In the genomic region with DNA sequence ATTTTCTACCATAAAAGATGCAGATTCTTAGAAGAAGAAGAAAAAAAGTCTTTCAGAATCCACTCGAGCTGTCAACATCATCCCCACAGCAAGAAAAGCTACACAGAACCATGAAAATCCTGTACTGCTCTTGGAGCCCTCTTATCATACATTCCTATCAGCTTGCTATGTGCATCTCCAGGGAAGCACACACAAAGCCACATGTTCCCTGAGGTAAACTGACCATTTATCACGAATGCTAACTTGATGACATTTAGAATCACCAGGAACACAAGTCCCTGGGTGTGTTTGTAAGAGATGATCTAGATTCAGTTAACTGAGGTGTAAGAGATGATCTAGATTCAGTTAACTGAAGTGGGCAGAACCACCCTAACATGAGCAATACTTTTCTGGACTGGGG, we compare ENCODE assay signal across 23 mouse cellular contexts. TPM values are rescaled to one million over a fixed set of nuclear protein-coding genes. Genes with fewer than 3 reads are reported as not detected.
DNase-seq lines count a peak whose midpoint lies in the region; ATAC-seq and TF ChIP-seq lines count a peak whose summit lies in the region.
"Had no signal": no experiment of that assay in that cellular context is flagged by ENCODE, and none has a peak within 500 bp of the region (broad histone marks: within the 10 kb centered on the region; RNA-seq: fewer than 3 reads in every experiment).

No protein-coding gene starts in this region.

- no peak for TF ChIP-seq POLR2A in embryonic fibroblast, embryonic 13.5 days (IDR thresholded peaks at IDR 0.05; ENCODE audit: low read depth, low read length)

- no peak overlapping the region for H3K4me2 ChIP-seq in intestine, embryonic 15.5 days (replicated peaks)

- H3K9ac ChIP-seq in intestine, embryonic 15.5 days: no peak overlapping the region

- H3K27ac ChIP-seq in embryonic fibroblast, embryonic 13.5 days (ENCODE audit: insufficient read depth, low read length): peak overlapping the region; percentile 16
- H3K27ac ChIP-seq in intestine, embryonic 15.5 days: no peak overlapping the region

- DNase-seq in 3T3-L1 (ENCODE audit: low read depth, low spot score) (peak; percentile 78), NIH3T3 (ENCODE audit: low read depth) (peak; percentile 63)
- DNase-seq in ovary, postnatal 10 days (ENCODE audit: low spot score): no peak
- DNase-seq in heart, postnatal 14 days: no peak
- DNase-seq: adrenal gland, adult 2 months; adrenal gland, adult 8-10 months; adrenal gland, postnatal 10 days; adrenal gland, postnatal 14 days; adrenal gland, postnatal 25 days; adrenal gland, postnatal 36 days; B cell, adult 2 months; cerebellum, adult 11 months; cerebellum, adult 11-12 months; cerebellum, adult 18-20 months; cerebellum, adult 2 months; cerebellum, adult 8-10 months had no signal

- H3K9me3 ChIP-seq in intestine, embryonic 15.5 days: no peaks in the 10 kb centered on the region
- H3K9me3 ChIP-seq: G1E had no signal

- H3K4me1 ChIP-seq in embryonic fibroblast, embryonic 13.5 days (ENCODE audit: control insufficient read depth, insufficient read depth, low read length): peaks cover 20% of the 10 kb centered on the region
- peaks cover 12% of the 10 kb centered on the region for H3K4me1 ChIP-seq in intestine, embryonic 15.5 days (replicated peaks)

- H3K36me3 ChIP-seq in intestine, embryonic 15.5 days: no peaks in the 10 kb centered on the region
- H3K36me3 ChIP-seq: G1E had no signal

- intact Hi-C loops in heart, postnatal 14 days (cut with DNase I): no loop called here

- H3K4me3 ChIP-seq in embryonic fibroblast, embryonic 13.5 days (ENCODE audit: insufficient read depth, low read length): no peak overlapping the region
- no peak overlapping the region for H3K4me3 ChIP-seq in intestine, embryonic 15.5 days (replicated peaks)

- ATAC-seq in intestine, embryonic 15.5 days: no peak
- ATAC-seq: activated CD4-positive, CD25-positive, alpha-beta regulatory T cell, adult 4 months; CD4-positive, CD25-positive, alpha-beta regulatory T cell, adult 4 months; Patski had no signal

- TF ChIP-seq CTCF in embryonic fibroblast, embryonic 13.5 days (IDR thresholded peaks at IDR 0.05; ENCODE audit: borderline replicate concordance, insufficient read depth, low read length): no peak

- 37% methylated on average over 2 of the region's 2 CpGs for WGBS in intestine, embryonic 15.5 days

- H3K27me3 ChIP-seq in intestine, embryonic 15.5 days (replicated peaks): no peaks in the 10 kb centered on the region
- H3K27me3 ChIP-seq: CH12.LX, Patski had no signal

RNA-seq across cellular contexts. Expression of gene Atg16l2, which starts 4.8 kb away (rescaled TPM):
- 14.1 and 16.3 TPM in 2 replicates for polyA plus RNA-seq in embryonic fibroblast, embryonic 13.5 days (2011; ENCODE audit: insufficient read length, low read depth, missing spikeins)
- total RNA-seq in heart, postnatal 14 days (2021): 10 to 100 TPM; 12.4 to 13.5 TPM
- 14.3 and 16.1 TPM in 2 replicates for polyA plus RNA-seq in intestine, embryonic 15.5 days (2015; fragmentation: Nextera tagmentation; extraction: Ambion mirVana)

RNA-seq across cellular contexts. Expression of gene Stard10, which starts 10.0 kb away (rescaled TPM):
- polyA plus RNA-seq in embryonic fibroblast, embryonic 13.5 days (2011; ENCODE audit: insufficient read length, low read depth, missing spikeins): 13.1 and 13.5 TPM in 2 replicates
- 10 to 100 TPM; 17.0 to 40.3 TPM for total RNA-seq in heart, postnatal 14 days (2021)
- polyA plus RNA-seq in intestine, embryonic 15.5 days (2015; fragmentation: Nextera tagmentation; extraction: Ambion mirVana): 111 and 125 TPM in 2 replicates
- total RNA-seq: G1E had no signal

RNA-seq across cellular contexts. Expression of gene Arap1, which starts 41.0 kb away (rescaled TPM):
- 64.2 and 115 TPM in 2 replicates for polyA plus RNA-seq in embryonic fibroblast, embryonic 13.5 days (2011; ENCODE audit: insufficient read length, low read depth, missing spikeins)
- total RNA-seq in heart, postnatal 14 days (2021): 10 to 100 TPM; 38.6 to 41.8 TPM
- 56.3 and 58.4 TPM in 2 replicates for polyA plus RNA-seq in intestine, embryonic 15.5 days (2015; fragmentation: Nextera tagmentation; extraction: Ambion mirVana)

Comparison
In these comparisons a context has a peak if more than half of its experiments do, and no peak if none do; other contexts are left out.
1. DNase-seq: peak in 3T3-L1 (single experiment) and NIH3T3 (single experiment); none in ovary, postnatal 10 days (single experiment) and heart, postnatal 14 days (0 of 2).